Mouse (Mus musculus) ovary, postnatal 14 days (tissue): ENCODE measurements around the gene Slu7.
A peak's percentile ranks its signal among the peaks of the same experiment; 100 is the strongest.

Source experiments
- DNase-seq: peaks from one replicate; pipeline ENCODE4 v3.0.0; 2022; ENCODE audit warnings: low spot score

Gene Slu7

GRCm38 (mm10) chr11:43425166-43425709 lies 8.3 kb upstream of the Slu7 start:
- DNase-seq, result no peak

- DNase-seq, result peak; percentile 45
These were observed 7.6 kb upstream of the Slu7 start, which contains the start of gene Pttg1 for GRCm38 (mm10) chr11:43425824-43426413. Gene Pttg1 (minus strand): TSS chr11:43426251.

- DNase-seq, result peak; percentile 18
These were observed 7.1 kb upstream of the Slu7 start for GRCm38 (mm10) chr11:43426414-43426884.

GRCm38 (mm10) chr11:43434024-43434407 lies 472 bp downstream of the Slu7 start:
- no peak for DNase-seq

- no peak for DNase-seq
These were observed 7.6 kb downstream of the Slu7 start for GRCm38 (mm10) chr11:43441121-43441520.

GRCm38 (mm10) chr11:43443183-43443582 lies 9.6 kb downstream of the Slu7 start:
- DNase-seq, result no peak

- DNase-seq, result no peak
These were observed 16.4 kb downstream of the Slu7 start for GRCm38 (mm10) chr11:43449916-43450315.

GRCm38 (mm10) chr11:43451322-43451721 lies 17.8 kb downstream of the Slu7 start:
- no peak for DNase-seq

GRCm38 (mm10) chr11:43452266-43452665 lies 18.7 kb downstream of the Slu7 start:
- DNase-seq, result no peak

- no peak for DNase-seq
These were observed 29.7 kb downstream of the Slu7 start for GRCm38 (mm10) chr11:43463204-43463603.

- no peak for DNase-seq
These were observed 36.6 kb downstream of the Slu7 start for GRCm38 (mm10) chr11:43470118-43470517.

- no peak for DNase-seq
These were observed 37.6 kb downstream of the Slu7 start for GRCm38 (mm10) chr11:43470881-43471820.

- no peak for DNase-seq
These were observed 39.6 kb downstream of the Slu7 start for GRCm38 (mm10) chr11:43473115-43473514.

GRCm38 (mm10) chr11:43473635-43474224 lies 40.2 kb downstream of the Slu7 start:
- DNase-seq, result no peak

GRCm38 (mm10) chr11:43474225-43474774 lies 40.8 kb downstream of the Slu7 start, which contains the start of gene C1qtnf2:
Gene C1qtnf2 (plus strand): TSS chr11:43474276.
- peak; percentile 27 for DNase-seq

- no peak for DNase-seq
These were observed 45.8 kb downstream of the Slu7 start for GRCm38 (mm10) chr11:43479376-43479775.

- no peak for DNase-seq
These were observed 47.0 kb downstream of the Slu7 start for GRCm38 (mm10) chr11:43480561-43480960.

- no peak for DNase-seq
These were observed 48.4 kb downstream of the Slu7 start for GRCm38 (mm10) chr11:43481672-43482522.

- peak; percentile 27 for DNase-seq
These were observed 49.7 kb downstream of the Slu7 start for GRCm38 (mm10) chr11:43483122-43483792.

GRCm38 (mm10) chr11:43484057-43484456 lies 50.5 kb downstream of the Slu7 start:
- DNase-seq, result no peak
